Mouse (Mus musculus) erythroblast, adult 5-6 weeks (primary cell): ENCODE measurements around the gene Ssna1. TPM values are rescaled to one million over a fixed set of nuclear protein-coding genes. Genes with fewer than 3 reads are reported as not detected.

Experiments
- ATAC-seq: replicated peaks from 2 replicates; pipeline ENCODE4 v1.8.0; 2016; ENCODE audit warnings: moderate number of reproducible peaks, mild to moderate bottlenecking, moderate TSS enrichment, inconsistent platforms; ENCODE audit not compliant: poor library complexity, low FRiP score, severe bottlenecking
- total RNA-seq, 2 experiments: library from RNA; stranded (forward) in 1 of 2; stranded (reverse) in 1 of 2; fragments of 150-400 nt in 1 of 2; fragments of 200-764, 138-1000 nt in 1 of 2; gene quantifications; 2 replicates each; pipeline versions ENCODE4 v1.2.3 to v1.2.4; 2015 to 2017; ENCODE audit warnings: low replicate concordance in 2 of 2

Ssna1 gene
- total RNA-seq (2015; ENCODE audit: low replicate concordance): 36.5 and 67.5 TPM in 2 replicates
- total RNA-seq (2017; ENCODE audit: low replicate concordance): 9.9 and 24.8 TPM in 2 replicates

DNA sequence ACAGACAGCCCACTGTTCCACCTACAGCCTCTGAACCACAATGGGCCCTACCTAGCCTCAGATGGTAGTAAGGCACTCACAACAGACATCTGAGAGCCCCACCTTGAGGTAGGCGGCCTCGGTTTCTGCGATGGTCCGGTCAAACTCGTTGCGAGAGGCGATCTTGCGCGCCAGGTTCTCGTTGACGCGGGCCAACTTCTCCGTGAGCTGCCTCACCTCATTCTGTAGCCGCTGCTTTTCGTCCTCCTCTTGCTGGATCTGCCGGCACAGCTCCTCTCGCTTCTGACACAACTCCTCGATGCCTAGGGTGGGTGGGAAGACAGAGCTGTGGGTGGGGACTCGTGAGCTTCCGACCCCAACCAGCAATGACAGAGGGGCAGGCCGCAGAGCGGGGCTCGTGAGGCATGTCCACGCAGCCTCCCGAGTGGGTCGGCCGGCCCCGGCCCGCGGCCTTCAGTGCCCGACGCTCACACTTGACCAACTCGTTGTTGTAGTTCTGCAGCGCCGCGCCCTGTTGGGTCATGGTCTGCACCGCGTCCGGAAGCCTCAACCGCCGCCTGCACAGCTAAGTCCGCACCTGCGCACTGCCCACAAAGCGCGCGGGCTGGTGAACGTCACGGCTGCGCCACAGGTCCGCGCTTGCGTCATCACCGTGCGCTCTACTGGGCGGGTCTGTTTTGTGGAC is at the start of gene Ssna1, which contains the start of gene Anapc2:
Gene Ssna1, minus strand, starts transcription at position 612 of the 685 bp plus-strand sequence.
Gene Anapc2, plus strand, starts transcription at position 652 of the 685 bp plus-strand sequence.
- peak; percentile 89 for ATAC-seq

DNA sequence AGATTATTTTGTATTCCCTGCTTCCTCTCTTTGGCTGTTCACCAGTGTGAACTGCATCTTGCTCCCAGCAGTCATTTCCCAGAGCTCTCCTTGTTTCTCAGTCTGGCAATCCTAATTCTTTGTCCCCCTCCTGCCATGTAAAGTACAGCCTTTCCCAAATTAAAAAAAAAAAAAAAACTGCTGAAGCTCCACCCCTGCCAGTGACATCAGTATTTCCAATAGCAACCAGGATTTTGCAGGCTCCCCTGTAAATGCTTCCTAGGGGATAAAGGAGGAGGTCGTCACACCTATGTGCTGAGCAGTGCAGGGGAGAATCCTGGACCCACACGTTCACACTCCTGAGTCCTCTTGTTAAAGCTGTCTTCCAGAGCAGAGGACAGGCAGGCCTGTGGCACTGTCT is 47.8 kb upstream of the Ssna1 start:
- no peak for ATAC-seq

DNA sequence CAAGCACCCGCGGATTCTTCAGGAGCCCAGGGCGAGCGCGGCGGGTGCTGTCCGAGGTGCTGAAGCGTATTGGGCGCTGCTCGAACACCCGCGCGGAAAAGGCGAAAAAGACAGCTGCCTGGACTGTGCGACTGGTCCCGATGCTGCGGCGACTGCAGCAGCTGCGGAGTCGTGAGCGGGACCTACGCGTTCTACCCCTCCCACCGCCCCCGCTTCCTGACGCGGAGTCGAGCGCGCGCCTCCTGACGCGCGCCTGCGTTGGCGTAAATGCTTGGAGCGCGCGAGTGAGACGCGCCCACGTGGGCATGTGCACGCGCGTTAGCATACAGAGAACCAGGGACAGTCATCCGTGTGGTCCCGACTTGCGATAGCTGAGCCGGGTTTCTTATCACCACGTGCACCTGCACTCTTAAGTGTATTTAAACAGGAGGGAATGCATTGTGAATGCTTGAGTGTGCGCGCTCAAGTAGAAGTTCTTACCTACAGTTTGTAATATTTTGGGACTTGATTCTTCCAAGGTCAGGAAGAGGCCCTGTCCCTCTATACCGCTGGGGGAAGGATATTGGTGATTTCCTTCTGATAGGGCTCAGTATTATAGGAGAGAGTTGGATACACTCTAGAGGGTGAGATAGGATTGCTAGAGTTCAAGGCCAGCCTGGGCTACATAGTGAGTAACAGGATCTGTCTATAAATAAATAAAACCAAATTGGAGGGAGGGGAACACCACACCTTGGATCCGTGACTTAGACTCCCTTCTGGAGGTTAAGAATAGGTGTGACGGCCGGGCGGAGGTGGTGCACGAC is 46.9 kb upstream of the Ssna1 start, which contains the start of gene Grin1:
Gene Grin1, minus strand, starts transcription at position 217 of the 803 bp plus-strand sequence.
- ATAC-seq: no peak

DNA sequence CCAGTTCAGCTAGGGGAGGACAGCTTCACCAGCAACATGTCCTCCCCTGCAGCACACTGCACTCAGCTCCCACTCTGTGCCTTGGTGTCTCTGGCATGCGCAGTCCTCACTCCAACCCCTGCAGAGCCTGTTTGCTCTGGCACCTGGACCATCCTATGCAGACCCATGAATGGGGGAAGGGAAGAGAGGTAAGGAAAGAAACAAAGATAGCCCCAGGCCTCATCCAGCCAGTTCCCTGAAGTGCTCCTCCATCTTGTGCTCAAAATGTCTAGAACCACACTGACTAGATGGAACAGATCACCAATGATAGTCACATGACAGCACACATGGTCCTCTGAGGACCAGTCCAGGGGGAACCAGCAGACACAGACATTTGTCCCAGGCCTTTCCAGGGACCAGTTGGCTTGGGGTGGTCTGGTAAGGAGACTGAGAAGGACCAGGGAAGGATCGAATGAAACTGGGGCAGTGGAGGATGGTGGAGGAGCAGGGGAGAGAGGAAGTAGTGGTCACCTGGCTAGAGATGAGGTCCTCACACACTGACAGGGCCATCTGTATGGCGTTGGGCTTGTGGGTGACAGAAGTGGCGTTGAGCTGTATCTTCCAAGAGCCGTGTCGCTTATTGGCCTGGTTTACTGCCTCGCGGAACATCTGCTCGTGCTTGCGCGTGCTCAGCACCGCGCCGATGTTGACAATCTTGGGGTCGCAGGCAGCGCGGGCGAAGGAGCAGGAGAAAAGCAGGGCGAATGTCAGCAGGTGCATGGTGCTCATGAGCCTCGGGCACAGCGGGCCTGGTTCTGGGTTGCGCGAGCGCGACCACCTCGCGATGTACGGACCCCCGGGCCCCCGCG is 46.1 kb upstream of the Ssna1 start:
- ATAC-seq: no peak

DNA sequence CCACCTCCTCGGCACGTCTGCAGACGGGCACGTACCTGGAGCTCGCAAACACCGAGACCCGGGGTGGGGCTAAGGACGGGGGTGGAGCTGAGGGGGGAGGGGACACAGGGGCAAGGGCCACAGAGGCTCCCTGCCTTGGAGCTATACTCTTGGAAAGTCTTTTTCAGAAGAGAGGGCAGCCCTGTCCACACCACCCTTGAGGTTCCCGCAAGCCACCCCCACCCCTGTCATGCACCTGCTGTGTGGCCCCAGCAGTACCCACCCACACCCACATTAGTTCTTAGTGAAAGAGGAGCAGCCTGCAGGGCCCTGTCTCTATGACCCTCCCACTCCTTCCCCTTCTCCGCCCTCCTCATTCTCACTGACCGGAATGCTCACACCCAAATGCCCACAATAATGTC is 39.3 kb upstream of the Ssna1 start:
- ATAC-seq: no peak

DNA sequence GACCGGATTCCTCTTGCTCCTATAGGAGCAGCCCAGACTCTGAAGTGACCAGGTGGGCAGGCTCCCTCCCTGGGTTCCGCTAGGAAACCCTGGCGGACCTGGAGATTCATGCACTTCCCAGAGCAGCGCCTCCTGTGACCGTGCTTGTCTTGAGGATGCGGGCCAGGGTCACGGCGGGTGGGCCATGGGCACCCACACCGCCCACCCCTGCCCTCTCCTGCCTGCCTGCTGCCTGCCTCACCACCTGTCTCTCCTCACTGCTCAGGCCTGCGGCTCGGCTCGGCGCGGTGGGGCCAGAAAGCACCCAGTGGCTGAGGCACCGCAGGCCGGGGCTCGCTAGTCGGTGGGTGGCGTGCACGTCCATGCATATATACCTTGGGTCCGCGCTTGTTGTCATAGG is 38.7 kb upstream of the Ssna1 start:
- ATAC-seq: no peak

DNA sequence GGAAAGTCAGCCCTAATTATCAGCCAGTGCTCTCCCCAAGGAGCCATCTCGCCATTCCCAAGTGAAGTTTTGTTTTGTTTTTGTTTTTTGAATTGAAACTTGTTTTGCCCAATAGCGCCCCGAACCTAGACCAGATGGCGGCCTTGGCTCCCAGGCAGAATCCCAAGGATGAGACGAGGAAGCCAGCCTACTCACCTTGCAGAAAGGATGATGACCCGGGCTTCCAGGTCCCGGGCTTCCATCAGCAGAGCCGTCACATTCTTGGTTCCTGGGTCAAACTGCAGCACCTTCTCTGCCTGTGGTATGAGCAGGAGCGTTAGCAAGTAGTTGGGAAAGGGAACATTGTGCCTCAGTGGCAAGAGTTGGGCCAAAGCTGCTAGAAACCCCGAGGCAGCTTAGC is 37.9 kb upstream of the Ssna1 start:
- no peak for ATAC-seq

DNA sequence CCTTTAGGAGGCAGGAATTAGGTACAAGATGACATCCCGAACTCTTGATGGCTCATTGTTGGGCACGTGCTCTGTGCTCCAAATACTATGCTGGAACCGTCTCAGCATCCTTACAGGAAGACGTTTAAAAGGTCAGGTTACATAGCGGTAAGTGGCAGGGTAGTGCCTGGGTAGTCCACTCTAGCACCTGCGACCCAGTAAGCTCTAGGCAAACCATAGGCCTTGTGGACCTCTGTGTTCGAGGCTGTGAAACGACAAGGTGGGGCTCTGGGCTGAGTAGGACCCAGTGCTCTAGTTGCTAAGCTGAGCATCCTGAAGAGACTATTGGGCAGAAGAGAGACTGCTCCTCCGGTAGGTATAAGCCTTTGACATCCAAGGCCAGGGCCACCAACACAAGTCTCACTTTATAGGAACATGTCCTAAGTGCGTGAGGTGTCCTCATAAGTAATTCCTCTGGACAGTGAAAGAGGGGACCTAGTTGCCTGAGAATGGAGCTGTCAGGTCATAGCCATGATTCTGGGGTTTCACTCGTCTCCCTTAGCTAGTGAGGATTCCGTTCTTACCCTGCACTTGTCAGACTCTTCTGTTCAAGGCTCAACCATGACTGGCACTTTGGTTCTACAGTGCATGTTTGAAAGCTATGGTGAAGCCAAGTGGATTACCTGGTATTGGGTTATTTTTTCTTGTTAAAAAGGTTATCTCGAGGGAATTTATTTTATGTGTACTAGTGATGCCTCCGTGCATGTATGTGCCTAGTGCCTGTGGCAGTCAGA is 33.5 kb upstream of the Ssna1 start:
- no peak for ATAC-seq

DNA sequence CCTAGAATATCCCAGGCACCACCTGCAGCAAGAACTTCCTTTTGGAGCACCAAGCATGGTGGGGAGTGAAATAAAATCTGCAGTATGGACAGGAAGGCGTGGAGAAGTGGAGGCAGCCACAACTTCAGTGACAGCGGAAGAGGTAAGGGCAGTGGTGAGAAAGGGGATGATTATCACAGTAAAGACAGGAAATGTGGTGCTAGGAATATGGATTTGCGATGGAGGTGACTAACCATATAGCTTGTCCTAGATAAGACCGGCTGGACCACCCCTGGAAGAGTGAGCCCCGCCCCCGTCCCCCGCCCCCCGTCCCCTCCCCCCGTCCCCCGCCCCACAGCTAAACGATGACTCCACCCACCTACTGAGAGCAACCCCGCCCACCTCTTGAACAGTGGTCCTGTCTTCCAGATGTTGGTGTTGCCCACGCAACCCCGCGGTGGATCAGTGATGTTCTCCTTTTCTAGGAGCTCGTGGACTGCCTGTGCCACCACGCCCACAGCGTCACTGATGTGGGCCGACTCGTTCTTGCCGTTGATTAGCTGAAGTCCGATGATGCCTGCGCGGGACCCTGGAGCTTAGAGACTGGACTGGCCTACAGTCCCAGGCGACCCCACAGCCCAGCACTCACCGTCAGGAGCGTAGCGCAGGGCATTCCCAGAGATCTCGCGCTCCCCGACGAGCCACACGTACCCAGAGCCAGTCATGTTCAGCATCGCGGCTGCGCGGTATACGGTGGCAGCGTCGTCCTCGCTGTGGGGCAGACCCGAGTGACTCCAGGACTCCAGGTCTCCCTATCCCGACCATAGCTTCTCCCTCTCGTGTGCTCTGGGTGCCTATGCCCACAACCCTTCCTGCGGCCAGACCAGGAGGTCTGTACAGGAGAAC is 32.7 kb upstream of the Ssna1 start:
- ATAC-seq: no peak

DNA sequence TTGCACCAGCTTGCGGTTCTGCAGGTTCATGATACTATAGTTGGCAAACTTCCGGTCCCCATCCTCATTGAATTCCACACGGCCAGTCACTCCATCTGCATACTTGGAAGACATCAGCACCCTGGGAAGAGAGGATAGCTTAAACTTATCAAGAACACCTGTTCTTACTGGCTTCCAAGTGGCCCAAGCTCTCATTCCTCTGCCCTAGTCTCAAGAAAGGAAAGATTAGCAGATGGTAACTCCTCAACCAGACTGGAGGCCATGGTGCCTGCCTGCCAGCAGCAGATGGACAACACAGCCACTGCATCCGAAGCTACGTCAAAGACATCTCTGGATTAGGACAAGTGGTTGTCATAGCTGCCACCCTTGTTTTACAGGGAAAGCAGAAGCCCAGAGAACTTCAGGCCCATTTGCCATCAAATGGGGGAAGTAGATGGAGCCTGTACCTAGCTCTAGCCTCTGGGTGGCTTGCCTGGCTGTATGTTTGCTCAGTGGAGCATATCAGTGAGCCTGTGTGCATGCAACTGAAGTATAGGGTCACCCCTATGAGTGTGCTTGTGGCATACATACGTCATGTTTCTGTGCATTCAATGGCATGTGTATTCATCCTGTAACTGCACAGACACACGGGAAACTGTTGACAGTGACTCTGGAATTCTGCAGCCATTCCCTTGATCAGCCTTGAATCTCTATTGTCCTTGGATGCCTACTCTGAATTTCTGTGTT is 31.9 kb upstream of the Ssna1 start:
- no peak for ATAC-seq

DNA sequence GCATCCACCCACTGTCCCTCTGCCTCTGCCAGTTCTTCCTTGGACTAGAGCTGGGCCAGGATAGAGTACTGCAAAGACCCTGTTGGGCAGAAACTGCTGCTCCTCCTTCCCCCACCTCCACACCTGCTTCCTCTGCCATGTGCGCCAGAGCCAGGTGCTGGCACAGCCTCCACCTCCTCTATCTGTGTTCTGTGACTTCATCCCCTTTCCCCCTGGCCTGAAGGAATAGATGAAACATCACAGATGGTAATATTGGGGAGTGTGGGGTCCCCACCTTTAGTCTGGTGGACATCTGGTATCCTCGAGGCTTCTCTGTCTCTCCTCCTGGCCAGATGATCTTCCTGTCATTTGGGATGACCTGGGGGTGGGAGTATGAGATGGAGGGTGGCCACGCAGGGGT is 31.2 kb upstream of the Ssna1 start:
- ATAC-seq: no peak

DNA sequence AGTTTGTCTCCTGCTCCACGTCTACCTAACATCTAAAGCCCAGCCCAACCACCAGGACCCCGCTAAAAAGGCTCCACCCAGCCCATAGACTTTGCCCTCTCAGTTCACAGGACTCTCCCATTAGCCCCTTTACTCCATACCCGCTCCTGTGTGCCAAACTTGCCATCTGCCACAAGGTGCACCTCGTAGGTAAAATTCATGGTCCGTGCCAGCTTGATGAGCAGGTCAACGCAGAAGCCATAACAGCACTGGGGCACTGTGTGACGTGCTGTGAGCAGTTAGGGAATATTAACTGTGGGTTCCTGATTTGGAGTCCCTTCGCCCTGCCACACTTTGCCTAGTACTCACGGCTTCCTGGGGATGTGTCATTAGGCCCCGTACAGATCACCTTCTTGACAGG is 25.8 kb upstream of the Ssna1 start:
- ATAC-seq: no peak

DNA sequence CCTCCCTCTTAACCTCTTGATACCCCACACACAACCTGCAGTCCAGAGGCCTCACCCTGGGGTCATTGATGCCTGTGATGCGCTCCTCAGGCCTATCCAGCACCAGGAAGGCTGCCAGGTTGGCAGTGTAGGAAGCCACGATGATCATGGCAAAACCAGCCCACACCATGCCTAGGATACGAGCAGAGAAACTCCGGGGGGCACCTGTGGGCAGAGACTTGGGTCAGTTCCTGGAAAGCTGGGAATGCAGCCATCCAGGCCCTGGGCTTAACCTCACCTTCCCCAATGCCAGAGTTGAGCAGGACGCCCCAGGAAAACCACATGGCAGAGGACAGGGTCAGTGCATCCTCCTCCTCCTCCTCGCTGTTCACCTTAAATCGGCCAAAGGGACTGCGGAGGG is 24.9 kb upstream of the Ssna1 start:
- ATAC-seq: no peak

DNA sequence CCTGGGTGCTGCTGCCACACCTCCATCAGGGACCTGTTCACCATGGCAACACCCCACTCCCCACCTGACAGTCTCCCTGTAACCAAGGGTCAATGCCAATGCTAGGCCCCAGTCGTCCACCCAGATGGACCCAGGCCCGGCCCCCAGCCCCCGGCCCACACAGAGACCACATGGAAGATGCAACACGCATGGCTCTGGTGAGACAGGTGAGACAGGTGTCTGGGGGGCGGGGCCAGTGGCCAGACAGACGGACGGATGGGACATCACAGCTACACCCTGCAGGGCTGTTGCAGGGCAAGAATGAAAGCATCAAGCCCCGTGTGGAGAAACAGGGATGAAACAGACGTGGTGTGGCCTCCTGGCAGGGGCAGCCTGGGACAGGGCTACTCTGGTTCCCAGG is 21.5 kb upstream of the Ssna1 start:
- ATAC-seq: no peak

DNA sequence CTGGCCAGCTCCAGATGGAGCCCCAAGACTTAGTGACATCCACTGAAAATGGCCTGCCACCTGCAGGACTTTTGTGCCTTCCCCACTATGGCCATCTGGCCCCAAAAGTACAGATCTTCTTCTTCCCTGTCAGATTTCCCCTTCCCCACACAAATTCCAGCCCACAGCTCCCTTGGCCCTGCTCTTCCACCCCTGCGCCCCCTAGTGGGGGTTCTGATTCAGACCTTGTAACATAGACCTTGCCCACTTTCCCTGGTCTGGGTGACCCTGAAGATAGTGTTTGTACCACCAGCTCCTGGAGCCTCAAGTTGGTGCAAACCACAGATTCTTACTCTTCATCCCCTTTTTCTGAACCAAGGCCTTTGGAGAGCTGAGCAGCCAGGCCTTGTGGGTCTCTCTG is 20.6 kb upstream of the Ssna1 start:
- peak; percentile 58; the same call in 1 of the 2 replicates for ATAC-seq

DNA sequence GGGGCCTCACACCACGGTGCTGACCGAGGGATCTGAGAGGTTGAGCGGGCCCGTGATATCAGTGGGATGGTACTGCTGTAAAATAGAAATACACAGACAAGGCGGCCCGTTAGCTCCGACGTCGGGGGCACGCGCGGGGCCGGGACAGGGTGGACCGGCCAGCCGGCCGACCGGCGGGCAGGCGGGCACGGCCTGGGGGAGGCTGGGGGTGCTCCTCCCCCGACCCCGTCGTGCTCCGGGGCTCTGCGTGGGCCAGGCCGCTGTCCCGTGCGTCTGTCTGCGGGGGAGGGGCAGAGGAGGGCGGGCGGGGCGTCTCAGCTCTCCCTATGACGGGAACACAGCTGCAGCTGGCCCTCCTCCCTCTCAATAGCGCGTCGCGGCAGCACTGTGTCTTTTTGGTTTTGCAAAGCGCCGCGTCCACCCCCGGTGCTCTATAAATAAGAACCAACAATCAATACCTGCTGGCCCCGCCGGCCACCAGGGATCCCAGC is 19.9 kb upstream of the Ssna1 start:
- ATAC-seq: no peak

DNA sequence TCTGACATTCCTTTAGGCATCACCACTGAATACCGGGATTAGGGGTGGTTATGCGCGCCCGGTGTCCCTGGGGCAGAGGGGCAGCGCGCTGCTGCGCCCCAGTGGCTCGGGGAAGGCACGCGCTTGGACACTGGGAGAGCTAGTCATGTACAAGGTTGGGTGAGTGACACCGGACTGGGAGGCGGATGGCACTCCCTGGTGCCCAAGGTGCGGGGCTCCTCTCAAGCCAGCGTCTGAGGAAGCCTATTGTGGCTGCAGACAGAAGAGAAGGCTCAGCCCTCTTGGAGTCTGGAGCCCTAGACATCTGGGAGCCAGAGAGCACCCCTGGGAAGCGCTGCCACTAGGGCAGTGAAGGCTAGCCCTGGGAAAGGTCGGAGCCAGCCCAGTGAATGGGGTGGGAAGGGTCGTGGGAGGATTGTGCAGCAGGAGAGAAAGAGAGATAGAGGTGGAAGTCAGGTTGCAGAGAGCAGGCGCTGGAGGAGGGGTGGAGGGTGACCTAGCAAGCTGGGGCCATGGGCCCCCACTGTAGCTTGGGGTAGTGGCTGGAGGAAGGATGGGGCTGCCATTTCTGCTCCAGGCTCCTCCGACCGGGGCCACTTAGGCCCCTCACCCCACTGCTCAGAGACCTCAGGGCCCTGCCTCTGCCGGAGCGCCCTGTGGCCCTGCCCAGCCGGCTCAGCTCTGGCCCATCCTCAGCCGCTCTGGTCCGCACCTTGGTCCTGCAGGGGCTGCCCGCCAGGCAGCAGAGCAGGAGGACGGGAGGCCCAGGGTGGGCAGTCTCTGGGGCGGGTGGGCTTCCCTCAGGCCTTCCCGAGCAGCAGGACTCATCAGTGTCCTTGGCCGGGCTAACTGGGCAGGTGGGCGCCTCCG is 19.2 kb upstream of the Ssna1 start:
- ATAC-seq: no peak
